Mouse (Mus musculus) stomach, embryonic 15.5 days (tissue): Measurements from ENCODE around the gene Zar1. TPM values are rescaled to one million over a fixed set of nuclear protein-coding genes. Genes with fewer than 3 reads are reported as not detected.
"Not testable (repeated sequence)": the region's sequence is repeated elsewhere in the genome, so short reads cannot be mapped to it uniquely, and the experiment has no call there.

ENCODE experiments used
- ATAC-seq: fragments of 200-750 bp; cut with Nextera tagmentation; 2 replicates; pipeline ENCODE4 v1.8.0; 2017; ENCODE audit warnings: low read depth, moderate number of reproducible peaks, moderate TSS enrichment; ENCODE audit not compliant: insufficient read depth, low FRiP score
- H3K27ac ChIP-seq: fragments of 300-500 bp; sonication (generic); 2 replicates; pipeline ENCODE4 v1.5.1; 2015; ENCODE audit warnings: mild to moderate bottlenecking, inconsistent platforms
- H3K27me3 ChIP-seq: fragments of 300-500 bp; sonication (generic); replicated peaks from 2 replicates; pipeline ENCODE4 v1.6.1; 2015; ENCODE audit warnings: inconsistent platforms
- H3K36me3 ChIP-seq: fragments of 300-500 bp; sonication (generic); 2 replicates; pipeline ENCODE4 v1.6.1; 2015; ENCODE audit warnings: inconsistent platforms
- H3K4me1 ChIP-seq: fragments of 300-500 bp; sonication (generic); 2 replicates; pipeline ENCODE4 v1.6.1; 2015; ENCODE audit warnings: inconsistent platforms
- H3K4me2 ChIP-seq: fragments of 300-500 bp; sonication (generic); 2 replicates; pipeline ENCODE4 v1.6.1; 2015; ENCODE audit warnings: mild to moderate bottlenecking, inconsistent platforms
- H3K4me3 ChIP-seq: fragments of 300-500 bp; sonication (generic); replicated peaks from 2 replicates; pipeline ENCODE4 v1.5.1; 2015; ENCODE audit warnings: inconsistent platforms
- H3K9ac ChIP-seq: fragments of 300-500 bp; sonication (generic); 2 replicates; pipeline ENCODE4 v1.6.1; 2015; ENCODE audit warnings: inconsistent platforms
- H3K9me3 ChIP-seq: fragments of 300-500 bp; sonication (generic); 2 replicates; pipeline ENCODE4 v1.6.1; 2016; ENCODE audit warnings: inconsistent platforms
- WGBS: fragments of 180-500 bp; shearing (Covaris S2); methylation state at CpG from one replicate; pipeline ENCODE4 v1.1.7; 2015; 5-methylcytosine and 5-hydroxymethylcytosine counted together
- polyA plus RNA-seq: library from polyadenylated mRNA; unstranded; fragments of >200 nt; fragmentation: Nextera tagmentation; extraction: Ambion mirVana; gene quantifications from 2 replicates; pipeline ENCODE4 v1.2.1, GENCODE M21; 2015

Zar1 gene
- polyA plus RNA-seq, 1 experiment from 2014 or later = 0.21 TPM

- H3K4me2 ChIP-seq, ATAC-seq, H3K27ac ChIP-seq, H3K9ac ChIP-seq, H3K36me3 ChIP-seq, H3K4me3 ChIP-seq, H3K9me3 ChIP-seq, H3K27me3 ChIP-seq, H3K4me1 ChIP-seq: not testable (repeated sequence)
- WGBS = 82% methylated on average over 2 of the region's 2 CpGs
Observed at GRCm38 (mm10) chr5:72563183-72563582, 17.9 kb downstream of the Zar1 start.

GRCm38 (mm10) chr5:72560976-72561628 is 20.0 kb downstream of the Zar1 start:
- H3K9ac ChIP-seq = no peak overlapping the region
- no peaks in the 10 kb centered on the region for H3K36me3 ChIP-seq
- no peaks in the 10 kb centered on the region for H3K4me1 ChIP-seq
- 62% methylated on average over 3 of the region's 3 CpGs for WGBS
- no peak overlapping the region for H3K4me3 ChIP-seq
- no peak overlapping the region for H3K27ac ChIP-seq
- no peak overlapping the region for H3K4me2 ChIP-seq
- no peak for ATAC-seq
- H3K27me3 ChIP-seq = no peaks in the 10 kb centered on the region
- no peaks in the 10 kb centered on the region for H3K9me3 ChIP-seq

- H3K4me2 ChIP-seq = peak within 1 kb of the TSS; percentile 92
- H3K9me3 ChIP-seq = no peaks in the 10 kb centered on the region
- peak within 1 kb of the TSS; percentile 93 for H3K4me3 ChIP-seq
- WGBS = under 1% methylated on average over 42 of the region's 42 CpGs
- peak; percentile 96 for ATAC-seq
- no peaks in the 10 kb centered on the region for H3K4me1 ChIP-seq
- peak within 1 kb of the TSS; percentile 92 for H3K9ac ChIP-seq
- H3K27me3 ChIP-seq = no peaks in the 10 kb centered on the region
- peaks cover 4% of the 10 kb centered on the region; the same call in 1 of the 2 replicates for H3K36me3 ChIP-seq
- H3K27ac ChIP-seq = peak within 1 kb of the TSS; percentile 83
Observed at GRCm38 (mm10) chr5:72559544-72560049, 21.5 kb downstream of the Zar1 start, which contains the start of gene Nfxl1. Nfxl1 (minus strand) TSS chr5:72559684.

GRCm38 (mm10) chr5:72558716-72559526 is 22.1 kb downstream of the Zar1 start:
- peak; percentile 54 for ATAC-seq
- Histone ChIP-seq H3K9ac (peak overlapping the region; percentile 92), H3K4me1 (no peaks in the 10 kb centered on the region), H3K27ac (peak overlapping the region; percentile 46), H3K4me3 (peak overlapping the region; percentile 93), H3K4me2 (peak overlapping the region; percentile 92), H3K27me3 (no peaks in the 10 kb centered on the region), H3K36me3 (peaks cover 4% of the 10 kb centered on the region; the same call in 1 of the 2 replicates), H3K9me3 (no peaks in the 10 kb centered on the region)
- WGBS = under 1% methylated on average over 57 of the region's 57 CpGs

GRCm38 (mm10) chr5:72556245-72556644 is 24.8 kb downstream of the Zar1 start:
- 84% methylated on average over 3 of the region's 3 CpGs for WGBS
- H3K9me3 ChIP-seq = no peaks in the 10 kb centered on the region
- no peak for ATAC-seq

GRCm38 (mm10) chr5:72551209-72551608 is 29.8 kb downstream of the Zar1 start:
- no peaks in the 10 kb centered on the region for H3K9me3 ChIP-seq
- no peak overlapping the region for H3K27ac ChIP-seq
- H3K4me1 ChIP-seq = no peaks in the 10 kb centered on the region
- no peak for ATAC-seq
- no peak overlapping the region for H3K9ac ChIP-seq
- peaks cover 4% of the 10 kb centered on the region; the same call in 1 of the 2 replicates for H3K36me3 ChIP-seq
- no peaks in the 10 kb centered on the region for H3K27me3 ChIP-seq
- WGBS = 86% methylated on average over 3 of the region's 3 CpGs
- H3K4me3 ChIP-seq = no peak overlapping the region
- no peak overlapping the region for H3K4me2 ChIP-seq

More at GRCm38 (mm10) chr5:72556245-72556644, 24.8 kb downstream of the Zar1 start:
- Histone ChIP-seq H3K4me1 (no peaks in the 10 kb centered on the region), H3K27me3 (no peaks in the 10 kb centered on the region), H3K9ac (no peak overlapping the region), H3K4me2 (no peak overlapping the region), H3K36me3 (peaks cover 4% of the 10 kb centered on the region; the same call in 1 of the 2 replicates), H3K27ac (no peak overlapping the region), H3K4me3 (no peak overlapping the region)

GRCm38 (mm10) chr5:72528896-72529295 is 52.2 kb downstream of the Zar1 start:
- no peak for ATAC-seq
- Histone ChIP-seq H3K4me1 (no peaks in the 10 kb centered on the region), H3K9ac (no peak overlapping the region), H3K27ac (no peak overlapping the region), H3K27me3 (no peaks in the 10 kb centered on the region), H3K9me3 (no peaks in the 10 kb centered on the region), H3K4me3 (no peak overlapping the region), H3K4me2 (no peak overlapping the region), H3K36me3 (peaks cover 16% of the 10 kb centered on the region)
- WGBS = 90% methylated on average over 3 of the region's 3 CpGs

Other genes with a start within 250 kb of the Zar1 start
- gene Corin, start 76.8 kb downstream of the Zar1 start, polyA plus RNA-seq = 0.90 and 1.1 TPM in 2 replicates
- 18.1 and 18.5 TPM in 2 replicates for gene Nfxl1, start 21.6 kb downstream of the Zar1 start, polyA plus RNA-seq
- 0.41 and 0.67 TPM in 2 replicates for gene Gm5868, start 6.3 kb upstream of the Zar1 start, polyA plus RNA-seq
- gene Cnga1, start 63.0 kb upstream of the Zar1 start, polyA plus RNA-seq = not detected in 2 replicates
- 14.3 and 14.5 TPM in 2 replicates for gene Nipal1, start 66.5 kb upstream of the Zar1 start, polyA plus RNA-seq
- gene Txk, start 171.5 kb upstream of the Zar1 start, polyA plus RNA-seq = 0.36 and 0.37 TPM in 2 replicates